17 mouse cellular contexts compared by ENCODE assay signal in genomic region chr7:100549796-100550195, GRCm38 (mm10). TPM values are rescaled to one million over a fixed set of nuclear protein-coding genes. Genes with fewer than 3 reads are reported as not detected.
A peak's percentile ranks its signal among the peaks of the same experiment; 100 is the strongest.
DNase-seq lines count a peak whose midpoint lies in the region; ATAC-seq and TF ChIP-seq lines count a peak whose summit lies in the region.
"Had no signal": no experiment of that assay in that cellular context is flagged by ENCODE, and none has a peak within 500 bp of the region (broad histone marks: within the 10 kb centered on the region; RNA-seq: fewer than 3 reads in every experiment).

No protein-coding gene starts in this region.

- TF ChIP-seq CTCF in layer of hippocampus, adult 2 months (conservative IDR thresholded peaks at IDR 0.05): no peak

- peaks cover 22% of the 10 kb centered on the region for H3K36me3 ChIP-seq in heart, embryonic 12.5 days
- H3K36me3 ChIP-seq in heart, embryonic 15.5 days: peaks cover 10% of the 10 kb centered on the region; the same call in 1 of the 2 replicates

- no peak overlapping the region for H3K4me2 ChIP-seq in heart, embryonic 12.5 days
- no peak overlapping the region for H3K4me2 ChIP-seq in heart, embryonic 15.5 days
- H3K4me2 ChIP-seq: forebrain, embryonic 13.5 days; hindbrain, embryonic 13.5 days; intestine, embryonic 15.5 days had no signal

- peaks cover 35% of the 10 kb centered on the region for H3K4me1 ChIP-seq in heart, embryonic 12.5 days (replicated peaks)
- H3K4me1 ChIP-seq in heart, embryonic 15.5 days (replicated peaks): peaks cover 29% of the 10 kb centered on the region
- H3K4me1 ChIP-seq: hindbrain, embryonic 10.5 days; intestine, embryonic 15.5 days had no signal

- no peak overlapping the region for H3K9ac ChIP-seq in heart, embryonic 12.5 days
- H3K9ac ChIP-seq in heart, embryonic 15.5 days: no peak overlapping the region
- H3K9ac ChIP-seq: forebrain, embryonic 13.5 days; hindbrain, embryonic 13.5 days; intestine, embryonic 15.5 days had no signal

- no peaks in the 10 kb centered on the region for H3K27me3 ChIP-seq in heart, embryonic 12.5 days (replicated peaks)
- no peaks in the 10 kb centered on the region for H3K27me3 ChIP-seq in heart, embryonic 15.5 days
- H3K27me3 ChIP-seq: CH12.LX; forebrain, embryonic 13.5 days; hindbrain, embryonic 13.5 days; intestine, embryonic 15.5 days; Patski had no signal

- no peak overlapping the region for H3K4me3 ChIP-seq in heart, embryonic 12.5 days
- no peak overlapping the region for H3K4me3 ChIP-seq in heart, embryonic 15.5 days
- no peak overlapping the region for H3K4me3 ChIP-seq in layer of hippocampus, adult 2 months
- H3K4me3 ChIP-seq: forebrain, embryonic 10.5 days; forebrain, embryonic 13.5 days; hindbrain, embryonic 10.5 days; hindbrain, embryonic 13.5 days; intestine, embryonic 15.5 days had no signal

- peak overlapping the region; percentile 58 for H3K27ac ChIP-seq in heart, embryonic 12.5 days (ENCODE audit: poor library complexity, severe bottlenecking)
- peak overlapping the region; percentile 33 for H3K27ac ChIP-seq in heart, embryonic 15.5 days
- H3K27ac ChIP-seq in layer of hippocampus, adult 2 months: peak overlapping the region; percentile 55; the same call in 1 of the 2 replicates
- H3K27ac ChIP-seq: forebrain, embryonic 10.5 days; forebrain, embryonic 13.5 days; hindbrain, embryonic 10.5 days; hindbrain, embryonic 13.5 days; intestine, embryonic 15.5 days had no signal

- no peaks in the 10 kb centered on the region for H3K9me3 ChIP-seq in heart, embryonic 12.5 days (replicated peaks)
- no peaks in the 10 kb centered on the region for H3K9me3 ChIP-seq in heart, embryonic 15.5 days (replicated peaks)
- H3K9me3 ChIP-seq: forebrain, embryonic 10.5 days; forebrain, embryonic 13.5 days; G1E; hindbrain, embryonic 10.5 days; hindbrain, embryonic 13.5 days; intestine, embryonic 15.5 days had no signal

- 63% methylated on average over 3 of the region's 3 CpGs for WGBS in heart, embryonic 12.5 days
- 61% methylated on average over 3 of the region's 3 CpGs for WGBS in heart, embryonic 15.5 days

- DNase-seq in heart, adult 9 months (ENCODE audit: low spot score in 2 of 2): no peak
- DNase-seq in heart, adult 18-20 months: no peak
- DNase-seq in layer of hippocampus, adult 2 months (ENCODE audit: low spot score in 2 of 2): no peak
- no peak for DNase-seq in layer of hippocampus, postnatal 25 days (ENCODE audit: extremely low spot score in 1 of 2, low spot score in 1 of 2)
- DNase-seq: gastrocnemius, postnatal 25 days; kidney, adult 11 months had no signal

- ATAC-seq in heart, embryonic 12.5 days (ENCODE audit: insufficient number of reproducible peaks, low FRiP score): 0 out of 2 replicates have a peak, but pooled peaks have one; percentile 29
- peak; percentile 48; the same call in 1 of the 2 replicates for ATAC-seq in heart, embryonic 15.5 days (replicated peaks; ENCODE audit: insufficient number of reproducible peaks, insufficient read depth, low FRiP score, low read depth)
- ATAC-seq: intestine, embryonic 15.5 days; Patski had no signal

RNA-seq across cellular contexts. Expression of gene Coa4, which starts 12.9 kb away (rescaled TPM):
- 18.9 and 19.2 TPM in 2 replicates for polyA plus RNA-seq in heart, embryonic 12.5 days (2016; fragmentation: Nextera tagmentation; extraction: Ambion mirVana)
- 20.3 and 21.1 TPM in 2 replicates for polyA plus RNA-seq in heart, embryonic 15.5 days (2015; fragmentation: Nextera tagmentation; extraction: Ambion mirVana)
- total RNA-seq in heart, adult 18-20 months (2021): 10 to 100 TPM; 16.2 to 17.6 TPM
- total RNA-seq in layer of hippocampus, adult 2 months (2021): 1 to 10 TPM; 7.8 to 9.4 TPM
- 10 to 100 TPM in 1 of 2 experiments, 1 to 10 TPM in 1; 9.2 to 10.0 TPM for total RNA-seq in layer of hippocampus, postnatal 25 days (2021)

RNA-seq across cellular contexts. Expression of gene Dnajb13, which starts 35.0 kb away (rescaled TPM):
- polyA plus RNA-seq in heart, embryonic 12.5 days (2016; fragmentation: Nextera tagmentation; extraction: Ambion mirVana): 0.10 and 0.28 TPM in 2 replicates
- 0.18 and 0.70 TPM in 2 replicates for polyA plus RNA-seq in heart, embryonic 15.5 days (2015; fragmentation: Nextera tagmentation; extraction: Ambion mirVana)
- under 1 TPM in 1 of 2 experiments, not detected in 1; 0.18 TPM for total RNA-seq in heart, adult 18-20 months (2021)
- under 1 TPM; 0.39 to 0.51 TPM for total RNA-seq in layer of hippocampus, adult 2 months (2021)
- under 1 TPM; 0.35 to 0.81 TPM for total RNA-seq in layer of hippocampus, postnatal 25 days (2021)
- total RNA-seq: gastrocnemius, postnatal 25 days; heart, postnatal 14 days had no signal
- polyA plus RNA-seq: G1E had no signal

RNA-seq across cellular contexts. Expression of gene Ucp2, which starts 56.7 kb away (rescaled TPM):
- polyA plus RNA-seq in heart, embryonic 12.5 days (2016; fragmentation: Nextera tagmentation; extraction: Ambion mirVana): 240 and 245 TPM in 2 replicates
- polyA plus RNA-seq in heart, embryonic 15.5 days (2015; fragmentation: Nextera tagmentation; extraction: Ambion mirVana): 109 and 179 TPM in 2 replicates
- total RNA-seq in heart, adult 18-20 months (2021): 100 to 1,000 TPM; 255 to 377 TPM
- total RNA-seq in layer of hippocampus, adult 2 months (2021): 10 to 100 TPM; 69.0 to 72.4 TPM
- 10 to 100 TPM; 67.2 to 72.0 TPM for total RNA-seq in layer of hippocampus, postnatal 25 days (2021)

RNA-seq across cellular contexts. Expression of gene Rab6a, which starts 57.4 kb away (rescaled TPM):
- 122 and 124 TPM in 2 replicates for polyA plus RNA-seq in heart, embryonic 12.5 days (2016; fragmentation: Nextera tagmentation; extraction: Ambion mirVana)
- polyA plus RNA-seq in heart, embryonic 15.5 days (2015; fragmentation: Nextera tagmentation; extraction: Ambion mirVana): 85.1 and 85.5 TPM in 2 replicates
- total RNA-seq in heart, adult 18-20 months (2021): 10 to 100 TPM; 60.2 to 63.9 TPM
- 100 to 1,000 TPM; 349 to 374 TPM for total RNA-seq in layer of hippocampus, adult 2 months (2021)
- 100 to 1,000 TPM; 373 to 387 TPM for total RNA-seq in layer of hippocampus, postnatal 25 days (2021)

RNA-seq across cellular contexts. Expression of gene Mrpl48, which starts 58.3 kb away (rescaled TPM):
- polyA plus RNA-seq in heart, embryonic 12.5 days (2016; fragmentation: Nextera tagmentation; extraction: Ambion mirVana): 74.3 and 76.2 TPM in 2 replicates
- 72.2 and 89.3 TPM in 2 replicates for polyA plus RNA-seq in heart, embryonic 15.5 days (2015; fragmentation: Nextera tagmentation; extraction: Ambion mirVana)
- 10 to 100 TPM; 63.9 to 78.5 TPM for total RNA-seq in heart, adult 18-20 months (2021)
- total RNA-seq in layer of hippocampus, adult 2 months (2021): 10 to 100 TPM; 64.8 to 67.1 TPM
- 10 to 100 TPM; 63.9 to 67.7 TPM for total RNA-seq in layer of hippocampus, postnatal 25 days (2021)
